Mouse (Mus musculus): ENCODE measurements around the gene Pacrg. TPM values are rescaled to one million over a fixed set of nuclear protein-coding genes. Genes with fewer than 3 reads are reported as not detected.

Pacrg gene
- total RNA-seq, 2 experiments from 2014 or later = 15.8 to 17.7 TPM

DNA sequence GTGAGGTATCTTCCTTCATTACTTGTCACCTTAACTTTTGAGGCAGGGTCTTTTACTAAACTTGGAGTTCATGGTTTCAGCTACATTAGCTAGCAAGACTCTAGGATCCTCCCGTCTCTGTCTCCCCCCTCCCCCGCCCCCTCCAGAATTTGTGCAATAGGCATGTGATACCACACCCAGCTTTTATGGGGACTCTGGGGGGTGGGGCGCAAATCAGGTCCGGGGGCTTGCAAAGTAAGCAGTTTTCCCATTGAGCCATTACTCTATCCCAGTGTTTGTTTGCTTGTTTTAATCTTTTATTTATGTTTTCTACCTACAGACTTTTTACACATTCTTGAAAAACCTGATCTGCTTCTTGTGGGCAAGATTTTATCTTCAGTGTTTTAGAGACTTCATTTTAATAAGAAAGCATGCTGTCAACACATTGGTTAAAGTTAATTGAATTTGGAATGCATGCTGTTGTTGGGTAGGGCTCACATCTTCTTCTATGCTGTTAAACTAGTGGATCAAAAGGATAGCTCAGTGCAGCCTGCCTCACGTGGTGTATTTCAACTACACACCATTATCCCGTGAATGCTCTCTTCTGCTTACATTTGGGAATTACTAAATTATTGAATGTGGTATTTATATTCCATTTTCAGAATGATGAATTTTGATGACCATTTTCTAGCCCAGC, 408.1 kb downstream of the Pacrg start:
- intact Hi-C loops (cut with DNase I) = no loop called here
- DNase-seq (ENCODE audit: low spot score in 2 of 2) = no peak

DNA sequence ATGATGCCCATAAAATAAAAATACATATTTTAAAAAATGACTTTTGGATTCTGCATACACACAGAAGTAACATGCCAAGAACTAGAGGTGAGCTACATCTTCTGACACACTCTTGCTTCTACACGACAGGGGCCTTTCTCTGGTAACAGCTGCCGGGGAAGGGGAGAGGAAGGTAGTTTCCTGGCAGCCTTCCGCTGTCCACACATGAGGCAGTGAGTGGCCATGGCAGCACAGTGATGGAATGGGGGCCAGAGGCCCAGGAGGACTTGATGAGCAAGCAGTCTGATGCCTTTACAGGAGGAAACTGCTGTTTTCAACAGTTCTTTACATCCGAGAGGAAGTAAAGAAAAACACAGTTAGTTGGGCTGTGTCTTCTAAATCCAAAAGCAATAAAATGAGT, 409.3 kb downstream of the Pacrg start:
- intact Hi-C loops (cut with DNase I) = no loop called here
- DNase-seq (ENCODE audit: low spot score in 2 of 2) = peak in 1 of 2 experiments; percentile 27

DNA sequence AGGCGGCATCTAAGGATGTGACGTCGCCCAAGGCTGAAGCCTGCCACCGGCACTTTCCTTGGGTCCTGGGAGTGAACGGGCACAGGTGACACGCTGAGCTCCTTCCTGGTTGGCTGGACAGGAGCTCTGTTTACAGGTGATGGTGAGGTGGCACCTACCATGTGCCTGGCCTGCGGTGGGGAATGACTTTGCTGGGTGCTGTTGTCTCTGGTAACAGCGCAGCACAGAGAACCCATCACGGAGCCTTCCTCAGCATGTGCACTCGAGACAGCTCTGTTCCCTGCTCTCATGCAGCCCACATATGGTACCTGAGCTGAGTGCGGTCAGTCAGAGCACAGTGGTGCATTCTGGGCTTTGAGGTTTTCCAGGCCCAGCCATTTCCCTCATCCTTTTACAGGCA, 410.7 kb downstream of the Pacrg start:
- intact Hi-C loops (cut with DNase I) = no loop called here
- no peak for DNase-seq (ENCODE audit: low spot score in 2 of 2)

DNA sequence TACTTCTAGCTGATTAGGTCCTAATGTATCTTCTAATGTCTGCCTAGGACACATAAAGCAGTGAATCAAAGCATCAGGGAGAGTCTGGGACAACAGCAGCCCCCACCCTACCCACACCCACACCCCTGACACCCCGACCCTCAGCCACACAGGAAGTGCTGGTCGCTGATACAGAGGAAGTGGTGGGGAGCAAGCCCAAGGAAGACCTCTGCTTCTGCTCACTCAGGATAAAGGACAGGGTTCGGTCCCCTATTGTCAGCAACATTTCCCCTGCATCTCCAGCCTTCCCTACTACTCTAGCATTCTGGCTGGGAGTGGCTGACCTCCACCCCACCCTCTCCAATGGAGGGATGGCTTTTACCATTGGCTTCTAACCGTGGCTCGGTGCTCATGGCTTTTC, 414.8 kb downstream of the Pacrg start:
- DNase-seq (ENCODE audit: low spot score in 2 of 2) = no peak
- intact Hi-C loops (cut with DNase I) = no loop called here

DNA sequence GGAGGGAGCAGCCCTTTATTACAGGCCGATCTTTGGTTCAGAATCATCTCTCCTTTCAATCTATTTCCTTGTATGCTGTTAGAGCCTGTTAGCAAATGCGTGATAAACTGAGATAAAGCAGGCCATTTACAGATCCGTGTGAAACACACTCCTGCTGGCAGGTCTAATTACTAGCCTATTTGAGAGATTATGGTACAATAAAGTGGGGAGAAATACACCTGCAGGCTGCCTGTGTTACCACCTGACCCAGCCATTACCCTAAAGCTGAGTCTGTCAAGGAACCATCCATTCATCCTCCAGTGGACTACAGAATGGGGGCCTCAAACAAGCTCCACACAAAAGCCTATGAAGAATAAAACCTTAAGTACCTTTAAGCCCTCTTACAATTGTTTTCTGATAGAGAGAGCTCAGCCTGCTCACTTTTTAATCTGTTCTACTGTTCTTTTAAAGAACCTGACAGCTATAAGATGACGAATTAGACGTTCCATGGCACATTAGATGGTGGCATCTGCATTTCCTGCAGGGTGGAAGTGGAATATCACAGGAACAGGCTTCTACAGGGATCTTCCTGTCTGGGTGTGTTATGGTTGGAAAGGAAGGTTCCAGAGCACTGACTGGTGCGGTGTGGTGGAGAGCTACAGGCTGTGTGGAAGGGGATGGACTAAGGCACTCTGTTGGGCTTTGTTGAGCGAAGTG, 422.4 kb downstream of the Pacrg start:
- intact Hi-C loops (cut with DNase I) = no loop called here
- DNase-seq (ENCODE audit: low spot score in 2 of 2) = no peak

DNA sequence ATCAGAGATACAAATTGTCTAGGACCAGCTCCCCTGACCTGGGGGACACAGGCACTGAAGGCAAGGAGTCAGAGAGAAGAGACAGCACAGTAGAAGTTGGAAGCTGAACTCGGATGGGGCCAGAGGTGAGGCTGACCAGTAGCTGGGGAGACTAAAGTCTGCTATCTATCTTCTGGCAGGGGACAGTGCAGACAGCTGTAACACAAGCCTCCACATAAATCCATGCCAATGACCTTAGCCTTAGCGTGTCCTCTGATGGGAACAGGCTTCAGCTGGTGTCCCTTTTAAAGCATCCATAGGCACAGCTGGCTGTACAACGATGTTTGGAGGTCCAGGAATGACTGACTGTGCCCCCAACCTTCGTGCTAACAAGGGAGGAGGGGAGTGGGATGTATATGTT, 423.1 kb downstream of the Pacrg start:
- DNase-seq (ENCODE audit: low spot score in 2 of 2) = no peak
- intact Hi-C loops (cut with DNase I) = no loop called here

DNA sequence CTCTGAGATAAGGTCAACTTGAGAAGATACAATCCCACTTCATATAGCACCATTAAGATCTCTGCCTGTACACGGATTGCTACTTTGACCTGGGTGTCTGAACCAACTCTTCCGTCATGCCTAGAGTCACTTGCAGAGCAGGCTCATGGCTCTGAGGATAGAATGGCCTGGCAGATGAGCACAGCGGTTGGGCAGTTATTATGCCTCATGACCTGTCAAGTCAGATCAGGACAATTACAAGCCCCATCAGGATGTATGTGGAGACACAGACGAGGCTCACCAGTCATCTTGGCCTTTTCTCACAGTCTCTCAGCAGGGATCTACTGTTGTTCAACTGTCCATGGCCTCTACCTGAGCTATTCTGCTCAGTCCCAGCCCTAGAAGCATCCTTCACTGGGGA, 424.0 kb downstream of the Pacrg start:
- DNase-seq (ENCODE audit: low spot score in 2 of 2) = no peak
- intact Hi-C loops (cut with DNase I) = no loop called here

DNA sequence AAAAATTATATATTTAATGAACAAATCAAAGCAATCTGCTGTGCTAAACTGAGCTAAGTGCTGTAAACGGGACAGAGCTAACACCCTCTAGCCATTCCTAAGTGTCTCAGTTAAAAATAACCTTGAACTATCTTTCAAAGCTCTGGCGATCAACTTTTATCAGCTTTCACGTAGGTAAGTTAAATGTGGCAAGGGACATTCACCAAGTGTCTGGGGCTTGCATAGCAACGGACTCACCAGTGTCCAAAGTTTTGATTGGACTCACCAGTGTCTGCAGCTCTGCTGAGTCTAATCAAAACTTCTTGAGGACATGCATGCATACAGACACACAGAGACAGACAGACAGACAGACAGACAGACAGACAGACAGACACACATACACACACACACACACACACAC, 425.7 kb downstream of the Pacrg start:
- intact Hi-C loops (cut with DNase I) = no loop called here
- no peak for DNase-seq (ENCODE audit: low spot score in 2 of 2)

DNA sequence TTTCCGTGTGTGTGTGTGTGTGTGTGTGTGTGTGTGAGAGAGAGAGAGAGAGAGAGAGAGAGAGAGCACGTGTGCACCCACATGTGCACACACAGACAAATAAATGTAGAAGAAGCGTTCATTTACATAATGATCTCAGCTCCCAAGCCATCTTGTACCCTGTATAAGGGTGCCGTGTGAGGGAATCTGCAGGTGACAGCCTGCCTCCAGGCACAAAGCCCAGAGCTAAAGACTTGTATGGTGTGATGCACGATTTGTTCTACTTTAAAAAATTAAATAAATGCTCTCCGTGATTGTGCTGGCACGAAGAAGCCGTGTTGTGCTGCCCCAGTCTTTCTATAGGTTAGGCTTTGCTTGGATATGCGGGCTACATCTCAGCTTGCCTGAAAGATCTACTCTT, 426.2 kb downstream of the Pacrg start:
- intact Hi-C loops (cut with DNase I) = no loop called here
- DNase-seq (ENCODE audit: low spot score in 2 of 2) = peak in 1 of 2 experiments; percentile 46

DNA sequence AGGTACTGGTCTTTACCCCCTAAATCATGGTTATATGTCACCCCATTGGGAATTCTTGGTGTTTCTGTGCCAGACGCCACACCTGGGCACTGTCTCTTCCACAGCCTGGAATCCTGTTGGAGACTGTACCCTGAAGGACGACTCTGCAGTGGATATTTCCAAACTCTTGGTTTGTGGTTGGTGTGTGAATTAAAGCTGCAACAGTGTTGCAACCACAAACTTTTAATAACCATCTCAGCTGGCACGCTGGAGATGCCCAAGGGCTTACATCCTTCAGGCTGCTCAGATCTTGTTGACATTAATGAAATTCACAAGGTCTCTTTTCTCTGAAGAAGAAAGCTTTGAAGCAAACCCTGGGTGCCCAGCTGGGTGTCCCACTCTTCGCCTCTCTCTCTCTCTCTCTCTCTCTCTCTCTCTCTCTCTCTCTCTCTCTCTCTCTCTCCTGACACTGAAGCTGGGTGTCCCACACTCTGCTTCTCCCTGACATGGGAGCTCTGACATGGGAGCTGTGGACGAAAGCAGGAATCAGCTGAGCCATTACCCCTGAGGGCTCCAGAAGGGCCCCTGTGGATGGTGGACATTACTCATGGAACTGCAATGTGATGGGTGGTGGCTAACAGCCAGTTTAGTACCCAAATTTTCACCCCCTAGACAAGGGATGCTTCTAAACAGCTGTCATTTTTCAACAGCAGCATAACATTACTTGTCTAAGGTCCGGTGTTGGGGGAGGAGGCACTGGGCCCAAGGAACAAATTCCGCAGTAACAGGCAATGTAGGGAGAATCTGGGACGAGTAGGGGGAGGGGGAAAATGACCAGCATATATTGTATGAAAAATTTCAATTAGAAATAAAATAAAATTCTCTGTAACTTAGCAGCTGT, 429.3 kb downstream of the Pacrg start:
- intact Hi-C loops (cut with DNase I) = no loop called here
- DNase-seq (ENCODE audit: low spot score in 2 of 2) = no peak

DNA sequence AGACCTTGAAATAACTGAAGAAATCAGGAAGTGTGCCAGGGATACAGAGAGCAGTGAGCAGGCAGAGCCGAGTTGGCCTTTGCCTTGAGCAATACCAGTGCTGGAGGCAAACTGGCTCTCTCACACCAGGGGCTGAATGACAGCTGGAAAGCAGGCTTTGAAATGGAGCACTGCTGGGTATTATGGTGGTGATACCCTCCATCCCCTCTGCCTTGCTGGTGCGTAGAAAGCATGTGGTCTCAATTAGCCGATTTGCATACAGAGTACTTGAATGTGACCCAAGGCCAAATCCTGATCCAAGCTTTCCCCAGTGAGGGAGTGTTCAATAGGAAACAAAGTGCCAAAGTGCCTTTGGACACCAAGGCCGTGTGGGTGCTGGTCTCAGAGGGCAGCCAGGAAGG, 431.4 kb downstream of the Pacrg start:
- intact Hi-C loops (cut with DNase I) = no loop called here
- DNase-seq (ENCODE audit: low spot score in 2 of 2) = no peak

DNA sequence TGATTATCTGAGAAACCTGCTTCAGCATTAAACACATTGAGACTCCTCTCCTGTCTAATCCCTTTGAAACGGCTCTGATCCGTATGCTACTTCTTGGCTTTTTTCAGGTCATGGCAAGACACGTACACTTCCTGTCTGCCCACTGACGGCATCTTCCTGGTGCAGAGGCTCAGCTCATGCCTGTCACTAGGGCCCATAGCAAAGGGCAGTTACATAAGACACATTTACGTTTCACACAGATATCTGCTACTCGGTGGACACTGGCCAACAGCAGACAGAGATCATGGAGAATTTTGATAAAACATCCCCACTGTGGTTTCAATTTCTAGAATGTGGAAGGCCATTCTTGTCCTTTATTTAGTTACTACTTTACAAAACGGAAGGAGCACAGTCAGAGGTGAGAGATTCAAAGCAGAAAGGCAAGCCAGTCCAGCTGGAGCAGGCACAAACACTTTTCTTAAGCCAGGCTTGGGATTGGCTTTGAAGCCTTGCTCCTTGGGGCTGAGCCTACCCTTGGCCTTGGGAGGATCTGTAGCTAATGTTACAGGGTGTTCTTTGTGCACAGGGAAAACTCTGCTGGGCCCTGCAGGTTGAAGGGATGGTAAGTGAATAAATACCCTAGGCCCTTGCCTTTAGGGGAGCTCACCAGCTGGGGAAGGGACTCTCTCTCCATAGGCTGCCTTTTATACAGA, 432.9 kb downstream of the Pacrg start:
- DNase-seq (ENCODE audit: low spot score in 2 of 2) = no peak
- intact Hi-C loops (cut with DNase I) = no loop called here

DNA sequence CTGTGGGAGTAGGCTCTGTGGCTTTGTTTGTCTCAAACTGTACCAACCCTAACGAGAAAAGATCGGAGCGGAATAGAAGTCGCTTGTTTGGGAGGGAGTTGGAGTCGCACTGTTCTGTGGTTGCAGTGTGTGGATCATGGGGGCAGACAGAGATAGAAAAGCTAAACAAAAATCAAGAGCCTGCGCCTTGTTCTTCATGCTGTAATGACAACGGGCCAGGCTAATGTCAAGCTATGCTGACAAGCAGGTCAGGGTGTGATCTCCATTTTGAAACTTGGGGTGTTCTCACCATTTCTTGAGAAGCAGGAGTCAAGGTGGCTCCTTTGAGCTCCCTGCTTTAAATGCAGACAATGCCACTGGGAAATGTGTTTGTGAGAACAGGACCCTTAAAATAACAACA, 433.8 kb downstream of the Pacrg start:
- DNase-seq (ENCODE audit: low spot score in 2 of 2) = no peak
- intact Hi-C loops (cut with DNase I) = no loop called here

DNA sequence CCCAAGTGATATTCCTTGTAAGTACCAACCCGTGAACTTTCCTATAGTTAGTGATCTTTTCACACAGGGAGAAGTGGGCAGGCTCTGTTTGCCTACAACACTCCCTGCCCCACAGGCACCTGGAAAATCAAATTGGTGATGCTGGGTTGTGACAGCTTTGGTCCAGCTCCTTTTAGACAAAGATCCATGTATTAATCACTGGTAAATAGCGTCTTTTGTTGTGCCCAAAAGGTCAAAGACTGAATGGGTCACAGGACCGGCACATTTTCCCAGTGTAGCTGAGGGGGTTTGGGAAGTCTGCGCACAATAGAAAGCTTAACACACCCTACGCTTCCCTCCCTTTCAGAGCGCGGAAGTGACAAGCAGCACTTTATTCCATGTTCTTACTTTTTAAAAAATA, 434.2 kb downstream of the Pacrg start:
- intact Hi-C loops (cut with DNase I) = no loop called here
- no peak for DNase-seq (ENCODE audit: low spot score in 2 of 2)

DNA sequence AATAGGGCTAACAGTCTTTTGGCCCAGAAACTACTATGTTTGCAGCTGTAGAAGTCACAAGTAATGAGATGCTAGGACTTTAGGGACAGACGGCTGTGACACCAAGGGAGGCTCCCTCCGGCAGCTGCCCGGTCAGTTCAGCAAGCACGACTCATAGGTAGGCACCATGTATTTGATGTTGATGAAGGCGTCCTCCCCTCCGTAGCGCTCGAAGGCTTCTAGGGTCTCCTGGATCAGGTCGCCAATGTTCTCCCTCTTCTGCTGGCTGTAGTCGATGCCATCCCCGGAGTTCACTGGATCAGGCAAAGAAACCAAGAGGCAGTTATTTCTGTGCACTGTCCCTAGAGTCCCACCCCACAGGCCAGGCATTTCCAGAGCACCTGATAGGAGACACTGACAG, 436.9 kb downstream of the Pacrg start:
- DNase-seq (ENCODE audit: low spot score in 2 of 2) = no peak
- intact Hi-C loops (cut with DNase I) = no loop called here

DNA sequence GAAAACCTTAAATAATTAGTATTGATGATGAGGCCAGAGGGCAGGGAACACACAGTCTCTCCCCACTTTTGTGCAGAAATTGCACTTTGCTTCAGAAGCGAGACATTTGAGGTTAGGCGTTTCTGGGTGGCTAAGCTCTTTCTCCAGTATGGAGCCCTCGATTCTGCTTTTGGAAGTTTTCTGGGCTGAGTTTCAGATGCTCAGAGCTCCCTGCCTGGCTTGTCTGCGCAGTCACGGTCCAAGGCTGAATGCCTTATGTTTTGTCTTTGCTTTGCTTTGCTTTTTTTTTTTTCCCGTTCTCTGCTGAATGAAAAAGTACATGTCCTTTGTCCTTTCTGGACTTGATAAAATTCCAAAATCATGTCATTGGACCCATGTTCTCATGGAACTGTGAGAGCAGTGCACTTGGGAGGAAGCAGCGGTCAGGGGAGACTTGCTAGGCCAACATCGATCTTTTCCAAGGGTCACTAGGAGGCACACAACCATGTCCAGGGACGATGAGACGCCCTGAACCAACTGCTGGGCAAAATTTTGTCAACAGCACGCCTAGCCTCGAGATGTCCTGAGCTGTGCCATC, 438.0 kb downstream of the Pacrg start:
- DNase-seq (ENCODE audit: low spot score in 2 of 2) = peak in 1 of 2 experiments; percentile 18
- intact Hi-C loops (cut with DNase I) = no loop called here

DNA sequence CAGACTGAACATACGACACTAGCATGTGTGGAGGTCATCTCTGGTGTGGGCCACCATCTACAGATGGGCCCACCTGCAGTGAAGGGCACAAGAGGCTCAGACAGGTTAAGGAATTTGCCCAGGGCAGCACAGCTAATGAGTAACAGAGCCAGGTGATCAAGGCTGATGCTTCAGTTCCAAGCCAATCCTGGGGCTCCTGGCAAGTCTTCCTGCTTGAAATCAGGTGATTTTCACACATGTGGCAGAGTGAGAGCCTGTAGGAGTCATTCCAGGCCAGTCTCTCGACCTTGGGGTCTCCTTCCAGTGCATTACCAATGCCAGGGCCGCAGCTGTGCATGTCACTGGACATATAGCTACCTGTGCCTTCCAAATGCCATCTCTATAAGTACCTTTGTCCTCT, 438.6 kb downstream of the Pacrg start:
- intact Hi-C loops (cut with DNase I) = no loop called here
- DNase-seq (ENCODE audit: low spot score in 2 of 2) = no peak

DNA sequence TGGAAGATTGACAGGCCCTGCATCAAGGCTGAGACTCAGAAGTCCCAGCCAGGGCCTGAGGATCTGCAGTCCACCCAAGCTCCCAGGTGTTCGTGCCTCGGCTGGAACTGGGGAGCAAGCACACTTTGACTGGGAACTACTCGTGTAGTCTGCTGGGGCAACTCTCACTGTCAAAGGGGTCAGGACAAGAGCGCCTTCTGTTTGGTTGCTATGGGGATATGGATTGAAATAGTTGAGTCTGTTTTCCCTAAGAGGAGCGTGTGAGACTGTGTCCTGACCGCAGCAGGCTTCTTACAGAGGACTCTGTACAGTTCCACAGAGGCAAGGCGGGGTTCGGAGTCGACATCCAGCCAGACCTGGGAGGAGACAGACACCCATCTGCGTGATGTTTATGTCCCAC, 440.4 kb downstream of the Pacrg start:
- intact Hi-C loops (cut with DNase I) = loop anchor here (5.0 kb wide), 1 partner anchor 343 kb away; no protein-coding TSS in a partner anchor
- DNase-seq (ENCODE audit: low spot score in 2 of 2) = no peak

DNA sequence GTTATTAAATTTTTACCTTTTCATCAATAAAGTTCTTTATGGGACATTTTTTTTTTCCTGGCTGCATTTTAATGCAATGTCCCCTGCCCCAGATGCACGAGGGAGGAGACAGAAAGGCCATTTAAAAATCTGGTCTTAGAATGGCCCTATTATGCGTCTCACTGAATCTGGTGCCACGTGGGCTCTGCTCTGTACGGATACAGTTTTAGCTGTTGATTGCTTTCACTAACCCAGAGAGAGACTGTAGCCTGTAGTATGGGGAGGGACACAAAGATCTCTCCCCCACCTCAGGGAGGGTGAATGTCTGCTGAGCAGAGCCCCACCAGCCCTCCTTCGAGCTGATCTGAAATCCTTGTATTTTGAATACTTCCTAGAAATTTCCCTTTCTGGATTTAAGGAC, 441.2 kb downstream of the Pacrg start:
- intact Hi-C loops (cut with DNase I) = loop anchor here (5.0 kb wide), 1 partner anchor 343 kb away; no protein-coding TSS in a partner anchor
- DNase-seq (ENCODE audit: low spot score in 2 of 2) = peak in 1 of 2 experiments; percentile 30

Measured in left cerebral cortex, postnatal 25 days (tissue).